Mouse (Mus musculus) stomach, postnatal 0 days (tissue): Measurements from ENCODE around the gene Ctbs.

Experiments used
- CTCF ChIP-seq: IDR thresholded peaks from 2 replicates; pipeline ENCODE4 v1.5.1; 2016; ENCODE audit warnings: antibody characterized with exemption, low read depth, mild to moderate bottlenecking, moderate library complexity
- EP300 ChIP-seq: optimal IDR thresholded peaks from 2 replicates; pipeline ENCODE3; 2016; ENCODE audit warnings: antibody characterized with exemption

GRCm38 (mm10) chr3:146424306-146424900, 25.2 kb upstream of the Ctbs start:
- no peak for TF ChIP-seq EP300
- TF ChIP-seq CTCF, result no peak
